Mouse (Mus musculus): ENCODE data around the gene Cbx3. TPM values are rescaled to one million over a fixed set of nuclear protein-coding genes. Genes with fewer than 3 reads are reported as not detected.

Cbx3 gene
- 360 and 386 TPM in 2 replicates for polyA plus RNA-seq (2014; fragmentation: Nextera tagmentation; extraction: Ambion mirVana)

GRCm38 (mm10) chr6:51470311-51471178 is at the start of gene Cbx3:
Gene Cbx3 (plus strand): TSS chr6:51470360.
- Histone ChIP-seq H3K4me2 (ENCODE audit: low read depth, low read length) (peak within 1 kb of the TSS; percentile 59), H3K4me1 (ENCODE audit: control insufficient read depth, insufficient read depth, low read length) (peaks cover 28% of the 10 kb centered on the region), H3K36me3 (ENCODE audit: control insufficient read depth, insufficient read depth, low read length) (peaks cover 17% of the 10 kb centered on the region), H3K27me3 (ENCODE audit: control insufficient read depth, insufficient read depth, low read length) (no peaks in the 10 kb centered on the region; the same call in 1 of the 2 replicates), H3K27ac (ENCODE audit: low read depth, low read length) (peak within 1 kb of the TSS; percentile 100), H3K9ac (replicated peaks; ENCODE audit: low read depth, low read length) (peak within 1 kb of the TSS; percentile 100), H3K4me3 (ENCODE audit: low read depth, low read length) (peak within 1 kb of the TSS; percentile 100), H3K9me3 (ENCODE audit: control insufficient read depth, low read length) (no peaks in the 10 kb centered on the region)
- WGBS: under 1% methylated on average over 87 of the region's 99 CpGs
- ATAC-seq (ENCODE audit: low read depth): peak; percentile 76

- 50% methylated on average over 11 of the region's 11 CpGs for WGBS
- Histone ChIP-seq H3K27ac (ENCODE audit: low read depth, low read length) (no peak overlapping the region), H3K27me3 (ENCODE audit: control insufficient read depth, insufficient read depth, low read length) (no peaks in the 10 kb centered on the region), H3K9ac (replicated peaks; ENCODE audit: low read depth, low read length) (no peak overlapping the region), H3K36me3 (ENCODE audit: control insufficient read depth, insufficient read depth, low read length) (no peaks in the 10 kb centered on the region), H3K4me2 (ENCODE audit: low read depth, low read length) (no peak overlapping the region), H3K4me3 (ENCODE audit: low read depth, low read length) (no peak overlapping the region), H3K9me3 (ENCODE audit: control insufficient read depth, low read length) (no peaks in the 10 kb centered on the region), H3K4me1 (ENCODE audit: control insufficient read depth, insufficient read depth, low read length) (no peaks in the 10 kb centered on the region)
- no peak for ATAC-seq (ENCODE audit: low read depth)
These were observed 46.6 kb upstream of the Cbx3 start for GRCm38 (mm10) chr6:51423466-51424122.

GRCm38 (mm10) chr6:51424537-51424936 is 45.6 kb upstream of the Cbx3 start:
- no peak overlapping the region for H3K9ac ChIP-seq (replicated peaks; ENCODE audit: low read depth, low read length)
- H3K27me3 ChIP-seq (ENCODE audit: control insufficient read depth, insufficient read depth, low read length): no peaks in the 10 kb centered on the region
- WGBS: 94% methylated on average over 2 of the region's 2 CpGs
- H3K36me3 ChIP-seq (ENCODE audit: control insufficient read depth, insufficient read depth, low read length): no peaks in the 10 kb centered on the region
- H3K4me1 ChIP-seq (ENCODE audit: control insufficient read depth, insufficient read depth, low read length): no peaks in the 10 kb centered on the region
- no peak for ATAC-seq (ENCODE audit: low read depth)
- no peaks in the 10 kb centered on the region for H3K9me3 ChIP-seq (ENCODE audit: control insufficient read depth, low read length)
- H3K27ac ChIP-seq (ENCODE audit: low read depth, low read length): no peak overlapping the region
- H3K4me3 ChIP-seq (ENCODE audit: low read depth, low read length): no peak overlapping the region
- H3K4me2 ChIP-seq (ENCODE audit: low read depth, low read length): no peak overlapping the region

- Histone ChIP-seq H3K4me3 (ENCODE audit: low read depth, low read length) (peak within 1 kb of the TSS; percentile 51), H3K4me1 (ENCODE audit: control insufficient read depth, insufficient read depth, low read length) (peaks cover 10% of the 10 kb centered on the region; the same call in 1 of the 2 replicates), H3K27ac (ENCODE audit: low read depth, low read length) (no peak within 1 kb of the TSS), H3K9me3 (ENCODE audit: control insufficient read depth, low read length) (no peaks in the 10 kb centered on the region), H3K9ac (replicated peaks; ENCODE audit: low read depth, low read length) (peak within 1 kb of the TSS; percentile 56), H3K4me2 (ENCODE audit: low read depth, low read length) (peak within 1 kb of the TSS; percentile 81), H3K36me3 (ENCODE audit: control insufficient read depth, insufficient read depth, low read length) (no peaks in the 10 kb centered on the region), H3K27me3 (ENCODE audit: control insufficient read depth, insufficient read depth, low read length) (peaks cover 11% of the 10 kb centered on the region; the same call in 1 of the 2 replicates)
- WGBS: 2% methylated on average over 72 of the region's 74 CpGs
- ATAC-seq (ENCODE audit: low read depth): peak; percentile 72
These were observed 37.4 kb upstream of the Cbx3 start, which contains the start of gene Nfe2l3 for GRCm38 (mm10) chr6:51432535-51433397. Gene Nfe2l3 (plus strand): TSS chr6:51432670.

- 0 out of 2 replicates have a peak overlapping the region, but pooled peaks have one; percentile 51 for H3K4me3 ChIP-seq (ENCODE audit: low read depth, low read length)
- WGBS: 27% methylated on average over 7 of the region's 7 CpGs
- no peaks in the 10 kb centered on the region for H3K36me3 ChIP-seq (ENCODE audit: control insufficient read depth, insufficient read depth, low read length)
- peak overlapping the region; percentile 81; the same call in 1 of the 2 replicates for H3K4me2 ChIP-seq (ENCODE audit: low read depth, low read length)
- ATAC-seq (ENCODE audit: low read depth): no peak
- peaks cover 11% of the 10 kb centered on the region; the same call in 1 of the 2 replicates for H3K27me3 ChIP-seq (ENCODE audit: control insufficient read depth, insufficient read depth, low read length)
- no peaks in the 10 kb centered on the region for H3K9me3 ChIP-seq (ENCODE audit: control insufficient read depth, low read length)
- no peak overlapping the region for H3K9ac ChIP-seq (replicated peaks; ENCODE audit: low read depth, low read length)
- no peak overlapping the region for H3K27ac ChIP-seq (ENCODE audit: low read depth, low read length)
- H3K4me1 ChIP-seq (ENCODE audit: control insufficient read depth, insufficient read depth, low read length): peaks cover 10% of the 10 kb centered on the region; the same call in 1 of the 2 replicates
These were observed 35.9 kb upstream of the Cbx3 start for GRCm38 (mm10) chr6:51434270-51434669.

GRCm38 (mm10) chr6:51437665-51438064 is 32.5 kb upstream of the Cbx3 start:
- no peak for ATAC-seq (ENCODE audit: low read depth)
- no peak overlapping the region for H3K9ac ChIP-seq (replicated peaks; ENCODE audit: low read depth, low read length)
- H3K27me3 ChIP-seq (ENCODE audit: control insufficient read depth, insufficient read depth, low read length): peaks cover 11% of the 10 kb centered on the region; the same call in 1 of the 2 replicates
- peaks cover 8% of the 10 kb centered on the region; the same call in 1 of the 2 replicates for H3K4me1 ChIP-seq (ENCODE audit: control insufficient read depth, insufficient read depth, low read length)
- H3K4me3 ChIP-seq (ENCODE audit: low read depth, low read length): no peak overlapping the region
- H3K4me2 ChIP-seq (ENCODE audit: low read depth, low read length): no peak overlapping the region
- H3K9me3 ChIP-seq (ENCODE audit: control insufficient read depth, low read length): no peaks in the 10 kb centered on the region
- no peaks in the 10 kb centered on the region for H3K36me3 ChIP-seq (ENCODE audit: control insufficient read depth, insufficient read depth, low read length)
- H3K27ac ChIP-seq (ENCODE audit: low read depth, low read length): no peak overlapping the region
- 81% methylated on average over 4 of the region's 4 CpGs for WGBS

GRCm38 (mm10) chr6:51438826-51439330 is 31.3 kb upstream of the Cbx3 start:
- WGBS: 86% methylated on average over 9 of the region's 9 CpGs
- Histone ChIP-seq H3K9ac (replicated peaks; ENCODE audit: low read depth, low read length) (no peak overlapping the region), H3K9me3 (ENCODE audit: control insufficient read depth, low read length) (no peaks in the 10 kb centered on the region), H3K36me3 (ENCODE audit: control insufficient read depth, insufficient read depth, low read length) (no peaks in the 10 kb centered on the region), H3K4me2 (ENCODE audit: low read depth, low read length) (no peak overlapping the region), H3K27me3 (ENCODE audit: control insufficient read depth, insufficient read depth, low read length) (no peaks in the 10 kb centered on the region), H3K4me3 (ENCODE audit: low read depth, low read length) (no peak overlapping the region), H3K27ac (ENCODE audit: low read depth, low read length) (no peak overlapping the region), H3K4me1 (ENCODE audit: control insufficient read depth, insufficient read depth, low read length) (no peaks in the 10 kb centered on the region)
- ATAC-seq (ENCODE audit: low read depth): no peak

- no peak for ATAC-seq (ENCODE audit: low read depth)
- Histone ChIP-seq H3K9ac (replicated peaks; ENCODE audit: low read depth, low read length) (no peak overlapping the region), H3K4me3 (ENCODE audit: low read depth, low read length) (no peak overlapping the region), H3K27me3 (ENCODE audit: control insufficient read depth, insufficient read depth, low read length) (no peaks in the 10 kb centered on the region), H3K27ac (ENCODE audit: low read depth, low read length) (no peak overlapping the region), H3K36me3 (ENCODE audit: control insufficient read depth, insufficient read depth, low read length) (no peaks in the 10 kb centered on the region), H3K4me1 (ENCODE audit: control insufficient read depth, insufficient read depth, low read length) (no peaks in the 10 kb centered on the region), H3K4me2 (ENCODE audit: low read depth, low read length) (no peak overlapping the region), H3K9me3 (ENCODE audit: control insufficient read depth, low read length) (no peaks in the 10 kb centered on the region)
- WGBS: 59% methylated on average over 9 of the region's 9 CpGs
These were observed 27.8 kb upstream of the Cbx3 start for GRCm38 (mm10) chr6:51442191-51442835.
